Mouse (Mus musculus) spleen, embryonic (tissue): ENCODE results near the gene Taf15.

ENCODE experiments used
- CTCF ChIA-PET: fragments of 350-600 bp; sonication (Branson Sonifier 250); formaldehyde crosslinking; loops from one replicate; lab custom pipeline; 2022; lab: Charles Lee

Gene Taf15

DNA sequence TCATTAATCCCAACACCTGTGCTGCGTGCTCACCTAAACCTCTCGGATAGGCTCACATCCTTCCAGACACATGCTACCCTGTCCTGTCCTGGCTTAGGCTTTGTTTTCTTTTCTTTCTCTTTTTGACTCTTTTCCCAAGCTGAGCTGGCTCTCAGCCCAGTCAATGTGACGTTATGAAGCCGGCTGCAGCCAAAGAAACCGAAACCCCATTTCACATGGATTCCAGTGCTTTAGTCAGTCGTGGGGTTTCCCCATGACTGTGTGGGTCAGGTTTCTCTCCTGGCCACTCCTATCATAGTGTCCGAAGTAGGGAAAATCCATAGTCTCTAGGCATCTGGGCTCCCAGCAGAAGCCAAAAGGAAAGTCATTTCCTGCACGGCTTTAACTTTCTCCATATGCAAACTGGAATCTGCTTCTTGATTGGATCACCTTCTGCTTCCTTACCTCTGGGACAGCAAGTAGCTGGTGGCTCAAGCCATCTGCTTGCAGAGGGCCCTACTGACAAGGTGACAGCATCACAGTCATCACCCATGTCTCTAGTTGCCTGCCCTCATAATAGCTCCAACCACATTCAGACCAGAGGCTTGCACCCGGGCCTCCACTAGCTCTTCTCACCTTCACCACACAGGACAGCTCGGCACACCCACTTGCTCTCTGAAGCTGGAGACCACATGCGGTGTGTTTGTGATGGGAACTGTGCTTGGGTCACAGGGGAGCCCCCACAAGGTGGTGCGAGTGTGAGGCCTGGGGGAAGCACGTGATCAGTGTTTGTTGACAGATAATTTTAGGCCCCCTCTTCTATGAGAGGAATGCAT is 61.9 kb downstream of the Taf15 start:
- CTCF ChIA-PET, result interaction anchor here (0.6 kb wide), 1 partner anchor 8 kb away, joined by 4 read pairs; no protein-coding TSS in a partner anchor

GRCm38 (mm10) chr11:83536831-83537230 is 63.9 kb downstream of the Taf15 start:
- CTCF ChIA-PET, result no interaction called here

DNA sequence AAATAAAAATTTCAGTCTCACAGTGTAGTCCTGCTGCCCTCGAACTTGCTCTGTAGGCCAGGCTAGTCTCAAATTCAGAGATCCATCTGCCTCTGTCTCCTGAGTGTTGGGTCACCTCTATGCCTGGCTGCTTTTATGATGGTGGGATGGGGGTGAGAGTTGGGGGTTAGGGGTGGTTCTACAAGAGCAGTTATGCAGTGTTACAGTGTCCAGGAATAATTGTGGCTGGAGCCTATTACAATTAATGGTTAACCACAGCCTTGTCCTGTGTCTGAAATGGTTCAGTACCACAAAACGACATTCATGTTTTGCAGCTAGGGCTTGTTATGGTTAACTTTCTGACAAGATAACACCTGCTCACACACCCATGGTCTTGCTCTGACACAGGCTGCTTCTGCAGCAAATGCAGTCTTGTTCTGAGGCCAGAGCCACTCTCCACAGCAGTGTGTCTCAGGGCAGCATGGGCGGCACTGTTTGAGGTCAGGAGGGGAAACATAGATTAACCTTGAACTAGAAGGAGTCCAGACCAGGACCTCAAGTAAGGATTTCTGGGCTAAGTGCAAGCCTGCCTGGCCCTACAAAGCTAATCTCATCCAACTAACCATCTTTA is 65.9 kb downstream of the Taf15 start:
- CTCF ChIA-PET, result interaction anchor here (0.5 kb wide), 1 partner anchor 752 kb away, joined by 7 read pairs; no protein-coding TSS in a partner anchor

GRCm38 (mm10) chr11:83540931-83541330 is 68.0 kb downstream of the Taf15 start:
- CTCF ChIA-PET, result no interaction called here

GRCm38 (mm10) chr11:83541415-83541814 is 68.5 kb downstream of the Taf15 start:
- CTCF ChIA-PET, result no interaction called here

DNA sequence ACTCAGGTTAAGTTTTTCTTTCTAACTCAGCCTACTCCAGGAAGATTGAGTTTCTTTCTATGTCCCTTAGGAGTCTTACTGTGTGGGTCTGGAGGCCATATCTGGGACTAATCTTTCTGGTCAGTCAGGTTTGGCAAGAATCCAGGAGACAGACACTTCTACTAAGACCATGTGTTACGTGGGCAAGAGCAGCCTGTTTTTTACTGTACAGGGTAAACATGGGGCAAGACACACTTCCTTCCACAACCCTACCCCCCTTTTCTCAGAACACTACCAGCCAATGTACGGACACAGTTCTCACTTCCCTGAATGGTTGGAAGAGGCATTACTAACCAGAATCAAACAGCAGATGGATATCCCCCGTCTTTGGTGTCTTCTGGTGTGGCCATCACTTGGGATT is 71.3 kb downstream of the Taf15 start:
- CTCF ChIA-PET, result no interaction called here

GRCm38 (mm10) chr11:83550186-83550632 is 77.3 kb downstream of the Taf15 start:
- CTCF ChIA-PET, result interaction anchor here (1.0 kb wide), 1 partner anchor 179 kb away, joined by 3 read pairs; no protein-coding TSS in a partner anchor

GRCm38 (mm10) chr11:83551037-83551436 is 78.2 kb downstream of the Taf15 start:
- CTCF ChIA-PET, result interaction anchor here (0.6 to 1.0 kb wide), 3 partner anchors 178 to 615 kb away, joined by 3 to 10 read pairs (median 5); no protein-coding TSS in a partner anchor

- CTCF ChIA-PET, result interaction anchor here (0.6 kb wide), 2 partner anchors 275 to 614 kb away, joined by 5 to 10 read pairs; no protein-coding TSS in a partner anchor
Observed at GRCm38 (mm10) chr11:83551668-83552067, 78.8 kb downstream of the Taf15 start.
